Mouse (Mus musculus) kidney, adult 18-20 months (tissue): ENCODE results near the gene 1700019N19Rik.
A peak's percentile ranks its signal among the peaks of the same experiment; 100 is the strongest.

ENCODE experiments used
- DNase-seq: peaks from one replicate; pipeline ENCODE4 v3.0.0; 2021

The 1700019N19Rik gene

GRCm38 (mm10) chr19:58794284-58794683, at the start of gene 1700019N19Rik:
TSS of gene 1700019N19Rik (minus strand) at chr19:58794461.
- DNase-seq: no peak

- DNase-seq: no peak
These were observed 49.3 kb upstream of the 1700019N19Rik start for GRCm38 (mm10) chr19:58843606-58844005.

DNA sequence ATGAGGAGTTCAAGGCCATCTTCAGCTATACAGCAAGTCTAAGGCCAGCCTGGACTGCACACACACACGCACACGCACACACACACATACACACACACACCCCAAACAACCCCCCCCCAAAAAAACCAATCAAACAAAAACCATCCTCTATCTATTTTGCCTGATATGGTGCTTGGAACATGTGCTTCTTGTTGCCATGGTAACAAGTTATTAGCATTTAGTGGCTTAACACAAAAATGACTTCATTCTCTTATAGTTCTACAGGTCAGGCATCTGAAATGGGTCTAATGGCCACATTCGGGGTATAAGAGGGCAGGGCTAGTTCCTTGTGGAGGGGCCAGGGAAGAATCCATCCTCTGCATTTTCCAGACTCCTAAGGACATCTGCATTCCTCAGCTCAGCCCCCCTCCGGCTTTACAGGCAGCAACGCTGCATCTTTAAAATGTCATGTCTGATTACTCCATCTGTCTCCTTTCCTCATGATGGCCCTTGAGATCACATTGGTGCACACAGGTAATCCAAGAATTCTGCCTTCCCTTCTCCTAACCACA, 46.5 kb upstream of the 1700019N19Rik start:
- DNase-seq: no peak

GRCm38 (mm10) chr19:58839806-58840205, 45.5 kb upstream of the 1700019N19Rik start:
- DNase-seq: peak; percentile 35

GRCm38 (mm10) chr19:58839345-58839744, 45.1 kb upstream of the 1700019N19Rik start:
- no peak for DNase-seq

DNA sequence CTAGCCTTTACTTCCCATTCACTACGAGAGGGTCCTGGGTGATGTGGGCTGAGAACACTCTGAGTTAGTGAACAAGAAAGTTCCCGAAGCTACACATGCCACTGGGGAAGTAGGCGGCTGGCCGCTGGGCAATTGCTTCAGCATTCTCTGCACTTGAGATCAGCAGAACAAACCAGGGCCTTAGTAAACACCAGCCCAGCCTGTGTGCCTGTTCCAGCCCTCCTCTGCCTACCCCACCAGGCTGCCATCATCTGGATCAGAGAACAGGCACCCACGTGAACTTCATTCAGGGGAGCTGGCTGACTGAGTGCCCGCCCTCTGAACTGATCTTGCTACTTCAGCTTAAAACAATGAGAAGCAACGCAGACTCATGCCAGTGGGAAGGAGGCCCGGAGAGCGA, 44.4 kb upstream of the 1700019N19Rik start:
- DNase-seq: peak; percentile 41

GRCm38 (mm10) chr19:58833639-58834180, 39.4 kb upstream of the 1700019N19Rik start:
- DNase-seq: no peak

DNA sequence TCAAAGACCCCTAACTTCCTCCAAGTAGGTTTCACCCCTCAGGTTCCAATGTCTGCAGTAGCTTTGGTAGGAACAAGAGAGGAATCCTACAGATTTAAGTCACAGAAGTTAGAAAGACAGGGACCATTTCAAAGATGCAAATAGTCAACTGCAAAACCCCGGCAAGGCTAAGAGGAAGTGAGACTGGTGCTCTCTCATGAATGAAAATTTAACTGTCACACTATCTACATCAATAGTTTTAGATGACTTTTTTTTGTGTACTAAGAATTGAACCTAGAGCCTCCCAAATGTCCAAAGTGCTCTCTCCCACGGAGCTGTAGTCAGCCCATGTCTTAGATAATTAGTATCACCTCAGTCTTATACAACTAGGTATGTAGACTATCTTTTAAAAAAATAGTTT, 38.7 kb upstream of the 1700019N19Rik start:
- no peak for DNase-seq

DNA sequence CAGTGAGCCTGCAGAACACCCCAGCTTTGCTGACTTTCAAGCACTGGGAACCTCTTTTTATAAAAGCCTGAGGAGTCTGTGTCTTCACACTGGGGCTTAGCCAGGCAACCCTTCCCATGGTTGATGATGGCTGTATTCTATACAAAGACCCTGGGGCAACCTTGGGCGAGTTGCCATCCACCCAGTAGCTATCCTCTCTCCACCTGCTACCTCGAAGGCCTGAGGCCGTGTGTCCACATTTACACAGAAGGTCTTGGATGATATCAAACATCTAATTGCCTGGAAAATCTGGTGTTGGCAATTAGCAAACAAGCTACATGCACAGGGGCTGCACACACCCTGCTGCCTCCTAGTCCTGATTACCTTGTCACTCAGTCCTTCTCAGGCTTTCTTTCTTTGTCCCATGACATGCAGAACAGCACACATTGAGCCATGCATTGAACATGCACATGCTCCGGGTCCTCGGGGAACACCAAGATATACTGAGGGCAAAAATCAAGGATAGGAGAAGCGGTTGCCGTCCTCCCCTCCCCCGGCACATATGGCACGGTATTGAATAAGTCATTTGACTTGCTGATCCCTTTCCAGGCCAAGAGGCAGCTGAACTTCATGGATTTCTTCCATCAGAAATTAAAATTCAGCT, 37.1 kb upstream of the 1700019N19Rik start:
- no peak for DNase-seq

- no peak for DNase-seq
These were observed 35.9 kb upstream of the 1700019N19Rik start for GRCm38 (mm10) chr19:58830182-58830581.

GRCm38 (mm10) chr19:58829575-58829974, 35.3 kb upstream of the 1700019N19Rik start:
- peak; percentile 54 for DNase-seq

DNA sequence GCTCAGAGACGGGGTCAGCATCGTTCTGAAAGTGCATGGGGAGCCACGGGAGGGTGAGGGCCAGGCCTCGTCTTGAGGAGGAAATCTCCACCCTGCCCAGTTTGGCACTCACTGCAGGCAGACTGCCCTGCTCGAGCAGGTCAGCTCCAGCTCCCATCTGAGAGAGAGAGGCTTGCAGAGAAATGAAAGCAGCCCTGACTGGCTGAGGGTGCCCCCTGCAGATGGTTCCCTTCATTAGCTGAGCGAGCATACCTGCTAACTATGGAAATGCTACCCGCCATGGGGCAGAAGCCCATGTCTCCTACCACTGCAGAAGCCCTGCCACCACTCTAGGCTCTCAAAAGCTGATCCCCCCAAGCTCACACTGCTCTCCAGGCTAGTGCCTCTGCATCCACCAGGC, 33.4 kb upstream of the 1700019N19Rik start:
- DNase-seq: no peak

DNA sequence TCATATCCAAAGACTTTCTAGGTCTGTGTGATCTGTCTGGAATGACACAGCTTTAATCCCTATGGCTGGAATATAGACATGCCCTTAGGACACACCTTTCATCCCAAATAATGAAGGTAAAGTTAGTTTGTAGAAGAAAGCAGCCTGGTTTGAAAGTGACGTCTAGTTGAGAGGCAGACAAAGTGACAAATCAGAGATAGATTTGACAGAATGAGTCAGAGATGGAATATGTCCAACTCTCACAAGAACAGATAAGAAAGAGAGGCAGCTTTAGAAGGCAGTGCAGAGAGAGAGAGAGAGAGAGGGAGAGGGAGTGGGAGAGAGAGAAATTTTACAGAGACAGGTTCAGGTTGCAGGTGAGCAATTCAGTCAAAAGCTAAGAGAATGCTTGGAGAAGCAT, 30.1 kb upstream of the 1700019N19Rik start:
- DNase-seq: no peak

DNA sequence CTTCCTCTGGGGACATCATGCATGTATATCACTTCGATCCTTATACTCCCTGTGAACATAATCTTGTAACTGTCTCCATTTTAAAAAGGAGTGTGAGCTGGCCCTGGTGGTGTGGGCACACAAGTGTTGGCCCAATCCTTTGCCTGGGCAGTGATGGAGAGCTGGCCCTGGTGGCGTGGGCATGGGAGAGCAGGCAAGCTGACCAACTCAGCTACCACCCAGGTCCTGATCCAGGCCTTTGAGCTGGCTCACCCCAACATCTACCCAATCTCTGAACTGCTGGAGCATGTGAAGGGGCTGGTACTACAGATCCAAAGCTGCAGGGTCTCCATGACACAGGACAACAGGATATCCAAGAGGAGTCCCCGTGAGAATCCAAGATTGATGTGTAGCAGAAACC, 29.0 kb upstream of the 1700019N19Rik start:
- DNase-seq: no peak

DNA sequence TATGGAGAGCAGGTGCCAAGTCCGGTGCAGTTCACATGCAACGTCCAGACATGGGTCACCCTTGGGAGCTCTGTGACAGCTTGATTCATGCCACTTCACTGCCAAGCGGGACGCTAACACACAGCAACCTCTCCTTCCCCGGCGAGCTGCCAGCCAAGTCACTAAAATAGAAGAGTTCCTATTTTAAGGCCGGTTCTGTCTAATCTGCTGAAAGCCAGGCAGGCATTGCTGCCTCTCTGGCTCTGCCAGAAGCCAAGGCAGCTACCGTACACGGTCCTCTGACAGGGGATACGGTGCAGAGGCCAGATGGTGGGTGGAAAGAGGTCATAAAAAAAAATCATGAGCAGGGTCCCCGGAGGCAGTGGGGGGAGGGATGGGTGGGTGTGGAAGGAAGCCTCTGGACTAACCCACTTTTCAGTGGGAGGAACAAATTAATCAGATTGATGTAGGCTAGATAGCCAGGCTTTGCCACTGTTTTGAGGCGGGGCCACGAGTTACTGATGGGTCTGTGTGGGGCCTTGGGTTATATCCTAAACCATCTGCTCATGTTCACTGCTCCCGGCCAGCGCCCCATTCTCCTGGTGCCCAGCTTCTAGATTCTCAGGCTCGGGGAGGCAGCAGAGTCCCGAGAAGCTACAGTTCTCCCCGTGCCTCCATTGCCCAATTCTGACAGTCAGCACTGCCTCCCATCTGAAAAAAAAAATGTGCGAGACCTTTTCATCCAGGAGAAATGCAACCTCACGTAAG, 28.4 kb upstream of the 1700019N19Rik start:
- peak; percentile 41 for DNase-seq

DNA sequence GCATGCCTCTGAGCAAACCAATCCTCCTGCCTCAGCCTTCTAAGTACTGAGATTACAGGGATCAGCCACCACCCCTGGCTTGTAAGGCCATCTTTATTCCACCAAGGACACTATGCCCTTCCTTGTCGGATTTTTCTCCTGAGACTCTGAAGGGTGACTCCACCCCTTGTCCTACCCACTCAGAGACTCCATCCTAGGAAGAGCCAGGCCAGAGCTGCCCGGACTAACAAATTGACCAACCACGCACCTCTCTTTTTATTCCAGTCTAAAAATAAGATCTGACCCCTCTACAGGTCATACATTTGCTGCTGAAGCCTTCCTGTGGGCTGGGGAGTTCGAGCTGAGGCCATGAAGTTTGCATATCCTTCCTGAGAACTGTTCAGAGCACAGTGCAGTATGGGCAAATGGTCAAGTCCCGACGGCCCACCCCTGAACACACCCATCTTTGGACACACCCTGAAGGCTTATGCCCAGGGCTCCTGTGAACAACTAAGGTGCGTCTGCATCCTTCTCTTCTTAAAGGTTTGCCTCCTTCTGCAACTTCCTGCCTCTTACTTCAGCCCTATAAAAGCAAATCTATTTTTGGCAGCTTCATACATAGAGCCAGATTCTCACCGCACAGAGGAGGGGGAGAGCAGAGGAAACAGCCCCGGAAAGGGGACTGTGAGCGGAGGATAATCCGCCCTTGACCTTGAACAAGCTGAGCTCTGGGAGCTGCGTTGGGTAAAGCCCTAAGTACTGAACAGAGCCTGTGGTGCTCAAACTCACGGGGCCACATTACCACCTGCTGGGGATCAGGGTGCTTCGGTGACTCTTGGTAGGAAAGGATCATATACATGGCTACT, 24.5 kb upstream of the 1700019N19Rik start:
- no peak for DNase-seq

GRCm38 (mm10) chr19:58817398-58817797, 23.1 kb upstream of the 1700019N19Rik start:
- no peak for DNase-seq

- no peak for DNase-seq
These were observed 22.3 kb upstream of the 1700019N19Rik start for GRCm38 (mm10) chr19:58816453-58817041.

- DNase-seq: no peak
These were observed 21.1 kb upstream of the 1700019N19Rik start for GRCm38 (mm10) chr19:58815179-58815922.

DNA sequence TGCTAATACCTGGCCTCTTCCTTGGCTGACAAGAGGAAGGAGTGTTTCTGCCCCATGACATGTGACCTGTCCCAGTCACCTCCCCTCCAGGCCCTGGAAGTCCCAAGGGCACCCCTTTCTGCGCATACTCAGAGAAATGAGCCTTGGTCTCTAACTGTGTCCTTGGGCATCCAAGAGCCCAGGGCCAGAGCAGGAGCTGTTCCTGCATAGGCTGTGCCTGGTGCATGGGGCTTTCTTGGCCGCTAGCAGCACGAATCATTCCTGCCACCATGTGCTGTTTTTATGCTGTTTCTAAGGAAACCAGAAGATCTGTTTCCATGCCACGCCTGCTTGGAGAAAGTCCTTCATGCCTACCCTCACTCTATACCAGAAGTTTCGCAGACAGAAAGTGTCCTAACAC, 16.3 kb upstream of the 1700019N19Rik start:
- no peak for DNase-seq

DNA sequence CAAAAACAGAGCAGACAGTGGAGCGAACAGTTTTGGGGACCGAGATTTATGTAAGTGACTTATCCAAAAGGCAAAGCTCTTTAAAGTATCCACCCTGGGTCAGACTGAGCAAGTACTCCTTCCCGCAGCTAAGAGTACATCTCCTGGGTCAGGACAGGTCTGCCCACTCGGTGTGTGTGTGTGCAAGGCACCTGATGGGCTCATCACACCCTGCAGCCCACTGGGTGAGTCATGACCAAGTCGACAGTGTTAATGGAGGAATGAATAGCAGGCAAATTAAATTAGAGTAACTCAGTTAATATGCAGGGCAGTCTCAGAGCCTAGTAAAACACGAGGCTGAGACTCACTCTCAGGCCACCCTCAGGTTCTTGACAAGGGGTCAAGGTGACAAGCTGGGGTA, 14.6 kb upstream of the 1700019N19Rik start:
- no peak for DNase-seq

GRCm38 (mm10) chr19:58806364-58806763, 12.1 kb upstream of the 1700019N19Rik start:
- peak; percentile 75 for DNase-seq
